Mouse (Mus musculus): ENCODE data around the gene 2010111I01Rik.

2010111I01Rik gene

DNA sequence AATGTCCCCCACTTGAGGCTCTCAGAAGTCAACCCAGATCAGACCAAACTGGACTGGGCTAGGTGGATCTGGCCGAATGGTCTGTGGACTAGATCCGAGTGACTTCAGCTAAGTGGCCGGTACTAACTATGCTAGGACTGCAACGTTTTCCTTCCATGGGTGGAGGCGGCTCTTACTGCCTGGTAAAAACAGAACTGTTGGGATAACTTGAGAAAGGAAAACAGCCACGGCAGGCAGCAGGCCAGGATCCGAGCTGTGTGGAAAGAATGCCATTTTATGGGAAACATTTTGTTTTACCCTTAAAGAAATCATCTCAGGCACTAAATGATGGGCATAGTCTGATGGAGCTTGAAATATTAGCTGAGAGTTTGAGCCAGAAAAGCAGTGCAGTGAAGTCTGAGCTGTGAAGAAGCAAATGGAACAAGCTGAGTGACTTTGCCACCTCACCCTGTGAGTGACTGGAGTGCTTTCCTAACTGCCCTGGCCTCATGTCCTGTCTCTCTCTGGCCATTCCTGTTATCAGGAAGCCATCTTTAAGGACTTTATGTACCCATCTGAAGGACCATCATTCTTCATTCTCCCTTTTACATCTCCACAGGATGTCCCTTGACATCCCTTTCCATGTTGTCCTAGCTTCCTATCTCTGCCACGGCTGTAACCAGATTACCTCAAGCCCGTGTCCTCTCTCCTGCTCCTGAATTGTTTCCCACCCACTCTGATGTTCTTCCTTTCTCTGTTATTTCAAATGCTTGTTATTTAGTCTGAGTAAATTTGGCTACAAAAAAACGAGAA, 277.9 kb downstream of the 2010111I01Rik start:
- no peak for DNase-seq (ENCODE audit: low spot score in 2 of 2)

- DNase-seq (ENCODE audit: low spot score in 2 of 2), result no peak
Observed at GRCm38 (mm10) chr13:63243586-63243985, 278.9 kb downstream of the 2010111I01Rik start.

GRCm38 (mm10) chr13:63244425-63244824, 279.7 kb downstream of the 2010111I01Rik start:
- no peak for DNase-seq (ENCODE audit: low spot score in 2 of 2)

DNA sequence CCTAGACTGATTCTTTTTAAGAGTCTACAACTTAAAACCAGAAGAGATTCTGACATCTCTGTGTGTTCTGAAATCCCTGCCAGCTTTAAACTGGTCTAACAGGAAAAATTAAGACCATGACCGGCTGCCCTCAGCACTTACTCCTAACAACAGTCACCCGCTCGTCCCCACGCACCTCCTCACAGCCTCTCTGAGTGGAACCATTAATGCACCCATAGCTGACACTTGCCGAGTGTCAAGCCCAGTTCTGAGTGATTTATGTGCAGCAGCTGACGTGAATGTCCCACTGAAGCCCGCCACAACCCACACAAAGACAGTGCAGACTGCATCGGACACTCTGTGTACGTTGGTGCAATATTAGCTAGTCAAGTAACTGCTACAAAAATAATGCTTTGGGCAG, 280.5 kb downstream of the 2010111I01Rik start:
- no peak for DNase-seq (ENCODE audit: low spot score in 2 of 2)

DNA sequence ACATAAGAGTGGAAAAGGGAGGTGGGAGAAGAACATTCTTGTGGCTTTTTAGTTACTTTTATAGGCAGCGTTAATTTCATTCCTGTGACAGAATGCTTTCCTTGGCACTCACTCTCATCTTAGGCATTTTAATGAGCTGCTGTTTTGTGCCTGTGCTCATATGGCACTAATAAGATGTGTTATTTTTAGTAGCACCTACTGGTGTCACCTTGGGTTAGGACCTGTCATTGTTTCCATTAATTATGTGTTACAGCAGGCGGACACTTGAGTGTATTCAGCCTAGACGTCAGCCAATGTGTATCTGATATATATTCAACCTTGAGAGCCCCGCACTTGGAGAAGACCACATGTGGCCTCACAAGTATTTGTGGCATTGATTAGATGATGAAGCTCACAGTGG, 281.1 kb downstream of the 2010111I01Rik start:
- no peak for DNase-seq (ENCODE audit: low spot score in 2 of 2)

DNA sequence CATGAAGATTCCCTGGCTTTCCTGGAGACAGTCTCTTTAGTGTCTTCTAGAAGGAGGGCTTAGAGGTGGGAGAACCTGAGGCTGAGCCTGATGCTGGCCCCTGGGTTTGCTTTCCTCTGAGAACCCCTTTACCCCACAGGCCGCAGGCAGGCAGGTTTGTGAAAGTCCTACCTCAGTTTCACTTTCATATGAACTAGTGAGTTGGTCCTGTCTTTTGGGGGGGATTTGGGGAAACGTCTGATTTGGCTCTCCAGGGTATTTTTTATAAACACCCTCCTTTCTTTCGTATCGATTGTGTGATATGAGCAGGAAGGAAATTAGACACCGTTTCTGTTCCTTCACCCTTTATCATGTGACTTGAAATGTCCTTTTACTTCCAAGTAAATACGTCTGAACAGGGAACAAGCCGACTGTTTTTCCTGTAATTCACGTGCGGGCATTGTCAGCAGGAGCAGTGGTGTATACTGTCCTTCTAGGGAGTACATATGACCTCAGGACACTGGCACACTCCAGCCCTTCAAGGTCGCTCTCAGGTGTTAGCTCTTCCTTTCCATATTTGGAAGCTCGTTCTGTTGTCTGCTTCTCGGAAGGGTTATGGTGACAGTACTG, 281.7 kb downstream of the 2010111I01Rik start:
- no peak for DNase-seq (ENCODE audit: low spot score in 2 of 2)

DNA sequence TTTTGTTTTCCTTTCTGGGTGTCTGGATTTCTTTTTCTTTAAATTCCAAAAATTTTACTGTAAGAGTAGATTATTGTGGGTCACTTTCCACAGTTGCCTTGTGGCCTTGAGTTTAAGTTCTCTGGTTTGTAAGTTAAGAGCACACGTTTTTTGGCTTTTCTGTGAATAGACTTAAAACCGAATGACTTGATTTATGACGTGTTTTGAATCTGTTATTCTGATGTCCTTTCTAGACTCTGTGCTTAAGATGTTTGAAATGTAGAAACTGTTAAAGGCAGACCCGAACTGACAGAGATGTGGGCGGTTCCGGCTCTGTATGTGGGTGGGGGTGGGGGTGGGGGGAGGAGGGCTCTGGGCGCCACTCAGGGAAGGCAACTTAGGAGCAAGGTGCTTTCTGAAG, 282.3 kb downstream of the 2010111I01Rik start:
- DNase-seq (ENCODE audit: low spot score in 2 of 2), result no peak

DNA sequence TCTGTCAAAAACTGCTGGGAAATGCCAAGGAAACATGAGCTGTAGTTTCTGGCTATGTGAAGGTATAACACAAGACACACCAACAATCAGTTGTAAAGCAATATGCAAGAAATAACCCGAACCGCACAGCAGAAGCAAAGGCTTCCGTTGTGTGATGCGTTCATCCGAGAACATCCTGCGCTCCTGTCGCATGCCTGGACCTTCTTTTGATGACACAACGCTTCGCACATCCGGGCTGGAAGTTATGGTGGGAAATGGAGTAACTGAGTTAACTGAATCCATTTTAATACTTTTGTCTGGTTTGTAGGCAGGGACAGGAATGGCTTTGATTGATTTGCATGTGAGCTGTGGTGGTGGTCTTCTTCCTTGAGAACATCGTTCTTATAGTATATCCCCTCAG, 282.9 kb downstream of the 2010111I01Rik start:
- no peak for DNase-seq (ENCODE audit: low spot score in 2 of 2)

DNA sequence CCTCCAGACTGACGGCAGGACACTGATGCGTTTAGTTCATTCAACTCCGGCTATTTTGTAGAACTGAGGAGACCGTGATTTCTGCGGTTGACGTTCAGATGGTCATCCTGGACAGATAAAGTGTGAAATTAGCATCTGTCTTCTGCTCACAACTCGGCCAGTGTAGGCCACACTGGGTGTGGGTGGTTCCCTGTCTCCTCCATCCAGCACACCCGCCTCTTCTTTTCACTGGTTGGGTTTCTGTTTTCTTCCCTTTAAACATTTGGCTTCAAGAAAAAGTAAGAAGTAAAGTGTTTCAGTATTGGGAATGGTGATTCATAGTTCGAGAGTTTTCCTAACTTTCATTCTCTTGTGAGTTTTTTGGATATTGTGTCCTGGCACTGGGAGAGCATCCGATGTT, 283.6 kb downstream of the 2010111I01Rik start:
- DNase-seq (ENCODE audit: low spot score in 2 of 2), result no peak

- no peak for DNase-seq (ENCODE audit: low spot score in 2 of 2)
Observed at GRCm38 (mm10) chr13:63249171-63249570, 284.5 kb downstream of the 2010111I01Rik start.

GRCm38 (mm10) chr13:63249741-63250431, 285.2 kb downstream of the 2010111I01Rik start:
- DNase-seq (ENCODE audit: low spot score in 2 of 2), result no peak

- no peak for DNase-seq (ENCODE audit: low spot score in 2 of 2)
Observed at GRCm38 (mm10) chr13:63250441-63250980, 285.8 kb downstream of the 2010111I01Rik start.

GRCm38 (mm10) chr13:63251118-63251889, 286.6 kb downstream of the 2010111I01Rik start:
- DNase-seq (ENCODE audit: low spot score in 2 of 2), result no peak

DNA sequence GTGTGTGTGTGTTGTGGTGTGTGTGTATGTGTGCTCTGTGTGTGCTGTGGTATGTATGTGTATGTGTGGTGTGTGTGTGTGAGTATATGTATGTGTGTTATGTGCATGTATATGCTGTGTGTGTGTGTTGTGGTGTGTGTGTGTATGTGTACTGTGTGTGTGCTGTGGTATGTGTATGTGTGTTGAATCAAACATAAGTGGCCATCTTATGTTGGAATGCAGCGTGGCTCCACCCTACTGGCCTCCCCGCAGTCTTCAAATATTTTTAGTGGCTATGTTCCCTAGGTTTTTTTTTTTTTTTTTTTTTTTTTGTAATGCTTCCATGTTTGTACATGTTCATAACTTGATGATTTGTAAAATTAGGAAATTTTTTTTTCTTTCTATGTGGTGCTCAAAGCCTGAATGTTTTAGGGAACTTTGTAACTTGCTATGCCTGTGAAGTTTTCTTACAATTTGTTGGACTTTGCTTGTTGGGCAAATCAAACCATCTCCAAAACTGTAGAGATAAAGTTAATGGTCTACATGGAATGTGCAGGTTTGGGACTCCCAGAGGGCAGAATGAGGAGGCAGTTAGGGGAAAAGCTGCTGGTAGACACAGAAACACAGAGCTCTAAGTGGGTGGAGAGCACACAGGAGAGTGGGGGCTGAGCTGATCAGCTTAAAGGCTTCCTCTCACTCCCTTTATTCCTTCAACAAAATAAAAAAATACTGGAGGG, 287.8 kb downstream of the 2010111I01Rik start:
- no peak for DNase-seq (ENCODE audit: low spot score in 2 of 2)

DNA sequence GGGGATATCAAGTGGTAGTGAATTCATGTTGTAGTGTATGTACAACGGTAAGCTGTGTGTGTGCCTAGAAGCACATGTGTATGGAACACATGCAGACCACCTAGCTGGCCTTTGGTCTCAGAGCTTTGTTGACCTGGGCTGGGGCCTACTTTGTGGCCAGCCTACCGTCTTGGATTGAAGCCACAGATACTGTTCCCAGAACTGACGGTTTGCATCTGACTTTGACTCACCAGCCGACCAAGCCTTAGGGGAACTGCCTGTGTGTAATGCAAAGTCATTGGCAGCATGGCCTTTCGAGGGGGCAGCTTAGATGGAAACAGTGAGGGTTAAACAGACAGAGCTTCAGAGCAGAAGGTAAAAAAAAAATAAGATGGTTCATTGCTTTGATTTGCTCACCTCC, 288.5 kb downstream of the 2010111I01Rik start:
- no peak for DNase-seq (ENCODE audit: low spot score in 2 of 2)

DNA sequence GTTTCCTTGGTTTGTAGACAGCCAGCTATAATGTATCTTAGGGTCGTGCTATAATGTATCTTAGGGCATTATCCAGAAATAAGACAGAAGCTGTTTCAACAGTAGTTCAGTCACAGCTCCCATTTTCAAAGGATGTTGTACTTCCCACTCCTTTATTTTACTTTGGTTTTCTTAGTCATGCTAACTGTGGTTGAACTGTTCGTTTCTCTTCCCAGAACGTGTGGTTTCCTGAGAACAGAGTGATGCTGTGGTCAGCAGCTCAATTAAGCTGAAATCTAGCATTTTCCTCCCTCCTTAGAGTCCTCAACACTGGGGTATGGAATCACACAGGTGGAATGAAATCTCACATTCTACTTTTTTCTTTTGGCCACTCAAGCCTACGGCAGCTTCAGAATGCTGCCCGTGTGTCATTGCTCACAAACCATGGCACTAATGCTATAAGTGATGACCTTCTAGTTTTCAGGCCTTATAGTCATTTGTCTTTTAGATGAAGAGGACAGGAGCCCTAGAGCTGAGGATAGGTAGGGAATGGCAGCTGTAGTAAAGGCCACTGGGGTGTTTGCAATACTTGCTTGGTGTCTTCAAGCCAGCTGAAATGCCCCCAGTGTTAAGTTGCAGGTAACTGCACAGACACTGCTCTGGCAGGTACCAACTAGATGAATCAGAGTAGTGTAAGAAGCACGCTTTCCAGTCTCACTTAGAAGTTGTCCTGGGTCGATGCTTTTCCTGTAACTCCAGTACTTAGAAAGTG, 289.4 kb downstream of the 2010111I01Rik start:
- no peak for DNase-seq (ENCODE audit: low spot score in 2 of 2)

- no peak for DNase-seq (ENCODE audit: low spot score in 2 of 2)
Observed at GRCm38 (mm10) chr13:63255519-63256011, 290.9 kb downstream of the 2010111I01Rik start.

DNA sequence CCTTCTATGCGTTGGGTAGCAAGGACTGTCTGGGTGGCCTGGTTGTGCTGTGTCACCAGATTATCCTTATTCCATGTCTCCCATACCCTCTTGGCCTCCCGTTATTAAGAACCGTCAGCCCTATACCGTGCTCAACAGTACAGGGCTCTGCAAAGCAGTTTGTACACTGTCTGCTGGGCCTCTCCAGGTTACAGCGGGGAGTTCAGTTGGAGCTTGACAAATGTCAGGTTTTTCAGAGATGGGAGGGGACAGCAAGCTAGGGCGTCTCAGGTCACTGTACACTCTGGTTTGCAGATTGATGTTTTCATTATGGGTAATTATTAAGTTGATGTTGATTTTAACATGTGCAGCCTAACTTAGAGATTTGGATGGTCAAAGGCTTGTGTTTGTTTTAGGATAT, 291.5 kb downstream of the 2010111I01Rik start:
- DNase-seq (ENCODE audit: low spot score in 2 of 2), result no peak

- DNase-seq (ENCODE audit: low spot score in 2 of 2), result no peak
Observed at GRCm38 (mm10) chr13:63256807-63257206, 292.1 kb downstream of the 2010111I01Rik start.

- DNase-seq (ENCODE audit: low spot score in 2 of 2), result no peak
Observed at GRCm38 (mm10) chr13:63258167-63258582, 293.5 kb downstream of the 2010111I01Rik start.

All from frontal cortex, postnatal 10 days (tissue).